Comparison of ENCODE assay signal across 8 mouse cellular contexts in the genomic region with DNA sequence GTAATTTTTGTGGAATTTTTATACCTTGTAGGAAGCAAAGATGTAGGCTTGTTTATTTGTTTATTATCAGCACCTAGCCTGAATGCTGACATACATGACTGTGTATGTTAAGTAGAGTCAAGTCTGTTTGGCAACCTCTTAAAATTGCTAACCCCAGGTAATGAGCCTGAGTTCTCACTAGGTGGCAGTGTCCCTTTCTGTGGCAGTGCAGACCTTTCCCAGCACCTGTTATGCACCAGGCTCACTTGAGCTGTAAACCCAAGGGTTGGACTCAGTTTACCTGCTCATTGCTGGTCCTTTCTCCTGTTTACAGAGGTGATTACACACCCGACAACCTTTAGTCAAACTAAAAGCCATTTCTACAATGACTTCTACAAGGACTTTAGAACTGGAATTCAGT. TPM values are rescaled to one million over a fixed set of nuclear protein-coding genes. Genes with fewer than 3 reads are reported as not detected.
DNase-seq lines count a peak whose midpoint lies in the region; ATAC-seq and TF ChIP-seq lines count a peak whose summit lies in the region.

No protein-coding gene starts in this region.

- WGBS in lung, embryonic 14.5 days: 40% methylated on average over 1 of the region's 1 CpGs
- 24% methylated on average over 1 of the region's 1 CpGs for WGBS in small intestine, adult 2 months

- no peak; the same call in 1 of the 2 replicates for ATAC-seq in lung, embryonic 14.5 days (ENCODE audit: insufficient read depth)

- peak; percentile 34 to 79 for DNase-seq in adrenal gland, adult (ENCODE audit: inconsistent age in 2 of 2, low spot score in 1 of 2)
- DNase-seq in adrenal gland, postnatal 25 days: no peak
- DNase-seq in right cerebral cortex, adult 18-20 months: peak; percentile 39
- DNase-seq in right cerebral cortex, postnatal 36 days (ENCODE audit: low spot score in 2 of 2): no peak
- peak; percentile 70 for DNase-seq in embryo, embryonic 10 days (ENCODE audit: low spot score)
- DNase-seq in hindlimb bud, embryonic 11.5 days (ENCODE audit: extremely low spot score, low read depth, low spot score): peak; percentile 30
- peak; percentile 71 for DNase-seq in lung, embryonic 14.5 days

- no peak overlapping the region for H3K27ac ChIP-seq in lung, embryonic 14.5 days (ENCODE audit: low read depth)
- H3K27ac ChIP-seq in small intestine, adult 2 months (ENCODE audit: insufficient read depth, low read depth, low read length): no peak overlapping the region

- no peak for TF ChIP-seq POLR2A in small intestine, adult 2 months (IDR thresholded peaks at IDR 0.05; ENCODE audit: low read depth, low read length)

- no peak overlapping the region for H3K4me2 ChIP-seq in lung, embryonic 14.5 days

- H3K9me3 ChIP-seq in lung, embryonic 14.5 days (ENCODE audit: low read depth, low read length): no peaks in the 10 kb centered on the region

- H3K9ac ChIP-seq in lung, embryonic 14.5 days: no peak overlapping the region

- H3K4me1 ChIP-seq in lung, embryonic 14.5 days (ENCODE audit: insufficient read depth): no peaks in the 10 kb centered on the region
- H3K4me1 ChIP-seq in small intestine, adult 2 months (ENCODE audit: control insufficient read depth, insufficient read depth, insufficient read length, low read length): peaks cover 3% of the 10 kb centered on the region; the same call in 1 of the 2 replicates

- no peaks in the 10 kb centered on the region for H3K27me3 ChIP-seq in lung, embryonic 14.5 days (ENCODE audit: insufficient read depth, low read length)
- no peaks in the 10 kb centered on the region for H3K27me3 ChIP-seq in small intestine, adult 2 months (ENCODE audit: control insufficient read depth, insufficient read depth, low read length)

- TF ChIP-seq CTCF in lung, embryonic 14.5 days (IDR thresholded peaks at IDR 0.05; ENCODE audit: low read depth): peak; percentile 79
- TF ChIP-seq CTCF in small intestine, adult 2 months (IDR thresholded peaks at IDR 0.05; ENCODE audit: extremely low read depth, insufficient read length, insufficient replicate concordance, low read depth, low read length): peak; percentile 68; the same call in 1 of the 2 replicates

- H3K4me3 ChIP-seq in lung, embryonic 14.5 days (ENCODE audit: low read depth, low read length): no peak overlapping the region
- no peak overlapping the region for H3K4me3 ChIP-seq in small intestine, adult 2 months (ENCODE audit: low read depth, low read length)

- H3K36me3 ChIP-seq in lung, embryonic 14.5 days (ENCODE audit: insufficient read depth): no peaks in the 10 kb centered on the region
- no peaks in the 10 kb centered on the region for H3K36me3 ChIP-seq in small intestine, adult 2 months (ENCODE audit: control insufficient read depth, insufficient read depth, low read length)

RNA-seq across cellular contexts. Expression of a gene that starts 40.3 kb away (rescaled TPM):
- total RNA-seq in adrenal gland, postnatal 25 days (2021): 31.9 and 33.1 TPM in 2 replicates
- polyA plus RNA-seq in lung, embryonic 14.5 days (2014; fragmentation: Nextera tagmentation; extraction: Ambion mirVana): 7.9 and 8.1 TPM in 2 replicates
- 0.60 and 0.90 TPM in 2 replicates for polyA plus RNA-seq in small intestine, adult 2 months (2012; rRNA removed)

Comparison
In these comparisons a context has a peak if more than half of its experiments do, and no peak if none do; other contexts are left out.
1. DNase-seq: peak in adrenal gland, adult (2 of 2), right cerebral cortex, adult 18-20 months (single experiment), embryo, embryonic 10 days (single experiment), hindlimb bud, embryonic 11.5 days (single experiment) and lung, embryonic 14.5 days (single experiment); none in adrenal gland, postnatal 25 days (single experiment) and right cerebral cortex, postnatal 36 days (0 of 2).